Mouse (Mus musculus) bone marrow, adult 2 months (tissue): ENCODE results near the gene Dtx3.

ENCODE experiments used
- CTCF ChIP-seq: fragments of 200-500 bp; IDR thresholded peaks from 2 replicates; pipeline ENCODE4 v1.5.1; 2011; ENCODE audit warnings: low read length, control low read depth; ENCODE audit not compliant: control insufficient read depth, insufficient read depth
- POLR2A ChIP-seq: fragments of 200-500 bp; IDR thresholded peaks from 2 replicates; pipeline ENCODE4 v1.6.1; 2011; ENCODE audit warnings: low read depth, mild to moderate bottlenecking, control low read depth, low read length, borderline replicate concordance; ENCODE audit not compliant: control insufficient read depth

- TF ChIP-seq CTCF (no peak), POLR2A (no peak)
Measured at GRCm38 (mm10) chr10:127176228-127176627, 19.3 kb downstream of the Dtx3 start.
